Mouse (Mus musculus): ENCODE measurements at regions not wholly inside any gene's neighbourhood (a gene's known extent, or its start where the extent isn't known, plus 50 kb on each side); places are given as distances from the start of the nearest gene placed in this dataset.

- TF ChIP-seq CTCF (IDR thresholded peaks at IDR 0.05) (no peak), EP300 (IDR thresholded peaks at IDR 0.05) (no peak)
Measured at GRCm38 (mm10) chr13:58485011-58485410, 81.9 kb upstream of the Hnrnpk start.
